Mouse (Mus musculus): Measurements from ENCODE around the gene Gm813. TPM values are rescaled to one million over a fixed set of nuclear protein-coding genes. Genes with fewer than 3 reads are reported as not detected.

Gm813 gene
- polyA plus RNA-seq, 1 experiment = not detected

DNA sequence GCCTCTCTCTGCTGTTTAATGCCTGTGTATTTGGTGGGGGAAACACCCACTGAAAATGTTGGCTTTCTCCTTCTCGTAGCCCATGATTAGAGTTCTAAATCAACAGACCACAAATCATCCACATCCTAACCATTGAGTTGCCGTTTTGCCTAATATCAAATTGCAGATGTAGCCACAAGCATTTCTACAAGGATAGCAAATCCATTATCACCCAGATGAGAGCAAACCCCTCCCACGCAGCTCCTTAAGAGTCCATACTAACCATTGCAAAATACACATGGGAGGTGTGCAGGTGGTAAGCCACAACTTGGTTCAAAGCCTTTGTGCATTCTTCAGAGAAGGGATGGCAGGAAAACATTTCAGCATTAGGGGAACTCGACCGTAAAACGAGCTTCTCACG lies 21.2 kb upstream of the Gm813 start:
- no peak overlapping the region for H3K4me3 ChIP-seq (replicated peaks)
- TF ChIP-seq GATA1 (IDR thresholded peaks at IDR 0.05; ENCODE audit: borderline replicate concordance, low read length) (no peak), FLI1 (IDR thresholded peaks at IDR 0.05; ENCODE audit: low read length) (no peak)
- no peaks in the 10 kb centered on the region for H3K36me3 ChIP-seq (replicated peaks; ENCODE audit: low read length)
- peaks cover 31% of the 10 kb centered on the region for H3K4me1 ChIP-seq
- H3K27me3 ChIP-seq (replicated peaks) = no peaks in the 10 kb centered on the region
- no peaks in the 10 kb centered on the region for H3K9me3 ChIP-seq

GRCm38 (mm10) chr16:58637448-58637847 lies 20.7 kb upstream of the Gm813 start:
- Histone ChIP-seq H3K27me3 (replicated peaks) (no peaks in the 10 kb centered on the region), H3K4me1 (peaks cover 31% of the 10 kb centered on the region), H3K4me3 (replicated peaks) (no peak overlapping the region), H3K9me3 (no peaks in the 10 kb centered on the region), H3K36me3 (replicated peaks; ENCODE audit: low read length) (no peaks in the 10 kb centered on the region)
- TF ChIP-seq FLI1 (IDR thresholded peaks at IDR 0.05; ENCODE audit: low read length) (no peak), GATA1 (IDR thresholded peaks at IDR 0.05; ENCODE audit: borderline replicate concordance, low read length) (no peak)

DNA sequence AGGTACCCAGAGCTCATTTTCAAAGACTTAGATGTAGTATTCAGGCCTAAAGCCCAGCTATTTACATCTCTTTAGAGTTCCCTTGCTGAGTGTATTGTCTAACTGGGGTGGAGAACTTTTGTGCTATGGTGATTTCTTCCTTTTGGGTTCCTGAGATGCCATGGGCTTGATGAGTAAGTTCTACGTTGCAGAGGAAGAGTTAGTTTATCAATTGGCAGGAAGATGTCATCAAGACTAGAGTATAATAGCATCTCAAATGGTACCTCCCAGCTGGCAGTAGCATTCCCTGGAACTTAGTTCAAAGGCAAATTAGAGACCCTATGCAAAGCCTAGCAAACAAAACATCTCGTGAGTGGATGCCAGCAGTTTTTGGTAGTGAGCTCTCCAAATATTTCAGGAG lies 19.1 kb upstream of the Gm813 start:
- no peaks in the 10 kb centered on the region for H3K9me3 ChIP-seq
- TF ChIP-seq FLI1 (IDR thresholded peaks at IDR 0.05; ENCODE audit: low read length) = no peak
- TF ChIP-seq GATA1 (IDR thresholded peaks at IDR 0.05; ENCODE audit: borderline replicate concordance, low read length) = no peak
- no peaks in the 10 kb centered on the region for H3K27me3 ChIP-seq (replicated peaks)
- no peak overlapping the region for H3K4me3 ChIP-seq (replicated peaks)
- no peaks in the 10 kb centered on the region for H3K36me3 ChIP-seq (replicated peaks; ENCODE audit: low read length)
- peaks cover 31% of the 10 kb centered on the region for H3K4me1 ChIP-seq

DNA sequence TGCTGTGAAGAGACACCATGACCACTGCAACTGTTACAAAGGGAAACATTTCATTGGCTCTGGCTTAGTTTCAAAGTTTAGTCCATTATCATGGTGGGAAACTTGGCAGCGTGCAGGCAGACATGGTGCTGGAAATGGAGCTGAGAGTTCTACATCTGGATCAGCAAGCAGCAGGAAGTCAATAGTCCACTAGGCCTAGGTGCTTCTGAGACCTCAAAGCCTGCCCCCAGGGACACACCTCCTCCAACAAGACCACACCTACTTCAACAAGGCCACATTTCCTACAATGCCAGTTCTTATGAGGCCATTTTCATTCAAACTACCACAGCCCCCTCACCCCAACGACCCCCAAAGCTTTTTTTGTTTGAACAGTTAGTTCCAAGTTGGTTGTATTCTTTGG lies 13.0 kb upstream of the Gm813 start:
- Histone ChIP-seq H3K27me3 (replicated peaks) (no peaks in the 10 kb centered on the region), H3K36me3 (replicated peaks; ENCODE audit: low read length) (no peaks in the 10 kb centered on the region), H3K4me3 (replicated peaks) (no peak overlapping the region), H3K9me3 (no peaks in the 10 kb centered on the region), H3K4me1 (peaks cover 55% of the 10 kb centered on the region)
- TF ChIP-seq FLI1 (IDR thresholded peaks at IDR 0.05; ENCODE audit: low read length) (no peak), GATA1 (IDR thresholded peaks at IDR 0.05; ENCODE audit: borderline replicate concordance, low read length) (no peak)

DNA sequence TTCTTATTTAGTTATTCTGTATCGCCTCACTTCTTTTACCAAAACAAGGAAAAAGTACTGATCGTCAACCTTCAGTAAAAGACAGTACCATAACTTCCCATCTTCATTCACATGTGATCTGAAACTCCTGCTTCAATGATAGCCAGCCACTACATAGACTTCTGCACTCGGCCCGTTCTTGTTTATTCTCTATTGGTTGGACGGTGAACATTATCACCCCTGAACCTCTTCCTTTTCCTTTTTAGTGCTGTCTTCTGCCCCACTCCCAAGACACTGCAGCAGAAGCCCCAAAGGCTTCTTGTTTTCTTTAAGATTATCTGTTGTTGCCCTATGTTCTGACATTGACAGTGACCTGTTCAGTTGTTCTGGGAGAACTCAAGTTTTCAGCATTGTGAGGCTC lies 12.2 kb upstream of the Gm813 start:
- H3K4me1 ChIP-seq = peaks cover 52% of the 10 kb centered on the region
- H3K9me3 ChIP-seq = no peaks in the 10 kb centered on the region
- H3K27me3 ChIP-seq (replicated peaks) = no peaks in the 10 kb centered on the region
- H3K4me3 ChIP-seq (replicated peaks) = no peak overlapping the region
- TF ChIP-seq GATA1 (IDR thresholded peaks at IDR 0.05; ENCODE audit: borderline replicate concordance, low read length) (no peak), FLI1 (IDR thresholded peaks at IDR 0.05; ENCODE audit: low read length) (no peak)
- no peaks in the 10 kb centered on the region for H3K36me3 ChIP-seq (replicated peaks; ENCODE audit: low read length)

DNA sequence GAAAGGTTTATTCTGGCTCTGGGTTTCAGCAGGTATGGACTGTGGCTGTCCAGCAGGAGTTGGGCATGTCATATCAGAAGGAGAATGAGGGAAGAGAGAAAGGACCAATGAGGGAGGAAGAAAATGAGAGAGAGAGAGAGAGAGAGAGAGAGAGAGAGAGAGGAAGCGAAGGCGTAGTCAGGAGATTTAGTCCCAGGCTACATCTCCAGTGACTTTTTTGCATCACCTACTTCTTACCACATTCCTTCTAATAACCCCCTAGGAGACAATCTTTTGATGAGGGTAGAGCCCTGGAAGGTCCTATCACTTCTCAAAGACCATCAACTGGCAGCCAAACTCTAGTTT lies 11.5 kb upstream of the Gm813 start:
- Histone ChIP-seq H3K9me3 (no peaks in the 10 kb centered on the region), H3K36me3 (replicated peaks; ENCODE audit: low read length) (no peaks in the 10 kb centered on the region), H3K27me3 (replicated peaks) (no peaks in the 10 kb centered on the region), H3K4me1 (peaks cover 53% of the 10 kb centered on the region), H3K4me3 (replicated peaks) (no peak overlapping the region)
- TF ChIP-seq FLI1 (IDR thresholded peaks at IDR 0.05; ENCODE audit: low read length) = no peak
- no peak for TF ChIP-seq GATA1 (IDR thresholded peaks at IDR 0.05; ENCODE audit: borderline replicate concordance, low read length)

DNA sequence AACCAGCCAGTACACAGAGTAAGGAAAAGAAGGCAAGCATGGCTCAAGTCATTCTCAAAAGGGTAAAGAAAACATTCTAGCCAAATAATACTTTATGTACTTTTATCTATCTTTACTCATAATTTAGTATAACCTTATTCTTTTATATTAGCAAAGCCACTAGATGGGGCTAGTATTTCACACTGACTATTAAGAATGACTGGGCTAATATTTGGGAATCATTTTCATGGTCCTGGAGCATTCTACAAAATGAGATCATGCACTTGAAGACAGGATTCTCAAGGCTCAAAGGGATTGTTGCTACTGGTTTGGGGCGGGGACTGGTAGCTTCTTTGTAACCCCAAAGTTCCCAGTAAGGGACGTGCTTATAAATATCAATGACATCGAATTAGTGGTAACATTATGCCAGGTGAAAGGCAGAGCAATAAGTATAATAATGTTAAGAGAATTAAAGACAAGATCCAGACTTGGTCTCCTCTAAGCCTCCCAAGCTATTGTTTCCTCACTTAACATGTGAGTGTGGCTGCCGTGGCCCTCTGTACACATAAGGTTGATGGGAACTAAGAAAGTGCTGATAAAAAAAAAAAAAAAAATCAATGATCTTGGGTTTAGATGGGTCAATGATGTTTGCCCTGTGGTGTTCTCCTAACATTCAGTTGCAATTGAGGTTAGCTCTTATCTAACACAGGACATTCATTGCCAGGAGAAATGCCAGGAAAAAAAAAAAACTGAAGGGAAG lies 11.0 kb upstream of the Gm813 start:
- no peak for TF ChIP-seq GATA1 (IDR thresholded peaks at IDR 0.05; ENCODE audit: borderline replicate concordance, low read length)
- no peak for TF ChIP-seq FLI1 (IDR thresholded peaks at IDR 0.05; ENCODE audit: low read length)
- Histone ChIP-seq H3K4me3 (replicated peaks) (no peak overlapping the region), H3K27me3 (replicated peaks) (no peaks in the 10 kb centered on the region), H3K9me3 (no peaks in the 10 kb centered on the region), H3K36me3 (replicated peaks; ENCODE audit: low read length) (no peaks in the 10 kb centered on the region), H3K4me1 (peaks cover 58% of the 10 kb centered on the region)

DNA sequence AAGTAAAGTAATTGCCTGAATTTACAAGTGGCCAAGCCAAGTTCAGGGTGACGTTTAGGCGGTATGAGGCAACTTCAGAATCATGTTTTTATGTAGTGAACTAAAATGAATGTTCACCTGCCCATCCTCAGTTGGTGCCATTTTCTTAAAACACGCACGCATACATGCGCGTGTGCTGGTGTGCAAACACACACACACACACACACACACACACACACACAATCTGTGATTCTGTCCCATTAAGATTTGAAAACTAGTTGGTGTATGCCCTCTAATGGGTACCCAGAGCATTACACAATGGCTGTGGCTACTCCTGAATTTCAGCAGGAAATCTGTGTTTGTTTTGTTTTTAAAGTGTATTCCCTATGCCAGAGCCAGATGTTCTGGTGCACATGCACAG lies 7.2 kb upstream of the Gm813 start:
- Histone ChIP-seq H3K4me1 (peaks cover 48% of the 10 kb centered on the region), H3K36me3 (replicated peaks; ENCODE audit: low read length) (no peaks in the 10 kb centered on the region), H3K27me3 (replicated peaks) (no peaks in the 10 kb centered on the region), H3K9me3 (no peaks in the 10 kb centered on the region), H3K4me3 (replicated peaks) (no peak overlapping the region)
- TF ChIP-seq FLI1 (IDR thresholded peaks at IDR 0.05; ENCODE audit: low read length) (no peak), GATA1 (IDR thresholded peaks at IDR 0.05; ENCODE audit: borderline replicate concordance, low read length) (no peak)

DNA sequence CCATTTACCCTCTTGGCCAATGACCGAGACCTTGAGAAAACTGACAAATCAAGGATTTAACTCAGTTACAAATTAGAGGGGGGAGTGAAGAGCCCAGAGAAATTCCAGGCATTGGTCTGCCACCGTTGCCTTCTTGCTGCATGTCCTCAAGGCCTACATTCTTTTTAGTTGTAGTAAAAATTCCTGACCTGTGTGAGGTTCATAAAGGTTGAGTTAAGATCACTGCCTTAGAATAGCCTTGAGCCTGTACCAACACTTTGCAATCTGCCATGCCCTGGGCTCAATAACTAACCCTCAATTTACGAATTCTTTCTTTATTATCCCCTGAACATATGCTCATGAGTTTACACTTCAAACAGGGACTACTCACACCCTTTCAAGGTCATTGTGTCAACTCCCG lies 6.3 kb upstream of the Gm813 start:
- H3K4me1 ChIP-seq = peaks cover 46% of the 10 kb centered on the region
- H3K27me3 ChIP-seq (replicated peaks) = no peaks in the 10 kb centered on the region
- TF ChIP-seq FLI1 (IDR thresholded peaks at IDR 0.05; ENCODE audit: low read length) (no peak), GATA1 (IDR thresholded peaks at IDR 0.05; ENCODE audit: borderline replicate concordance, low read length) (no peak)
- no peak overlapping the region for H3K4me3 ChIP-seq (replicated peaks)
- H3K9me3 ChIP-seq = no peaks in the 10 kb centered on the region
- no peaks in the 10 kb centered on the region for H3K36me3 ChIP-seq (replicated peaks; ENCODE audit: low read length)

DNA sequence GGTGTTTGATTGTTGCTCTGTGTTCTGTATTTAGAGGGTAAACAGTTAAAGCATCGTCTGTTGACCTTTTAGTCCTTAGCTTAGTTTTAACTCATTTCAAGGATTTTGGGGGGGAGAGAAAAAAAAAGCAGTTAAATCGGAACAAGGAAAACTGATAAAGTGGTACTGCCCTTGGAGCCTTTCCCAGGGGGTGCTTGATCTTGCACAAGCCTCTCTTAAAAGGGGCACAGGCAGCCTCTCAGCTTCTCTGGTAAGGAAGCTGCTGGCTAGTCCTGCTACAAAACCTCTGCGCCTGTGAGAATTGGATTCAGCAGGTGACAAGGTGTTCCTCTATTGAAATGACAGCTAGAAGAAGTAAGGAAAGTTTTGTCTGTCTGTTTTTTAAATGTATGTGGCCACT lies 5.6 kb upstream of the Gm813 start:
- peaks cover 47% of the 10 kb centered on the region for H3K4me1 ChIP-seq
- no peaks in the 10 kb centered on the region for H3K9me3 ChIP-seq
- H3K27me3 ChIP-seq (replicated peaks) = no peaks in the 10 kb centered on the region
- no peaks in the 10 kb centered on the region for H3K36me3 ChIP-seq (replicated peaks; ENCODE audit: low read length)
- no peak for TF ChIP-seq FLI1 (IDR thresholded peaks at IDR 0.05; ENCODE audit: low read length)
- TF ChIP-seq GATA1 (IDR thresholded peaks at IDR 0.05; ENCODE audit: borderline replicate concordance, low read length) = no peak
- no peak overlapping the region for H3K4me3 ChIP-seq (replicated peaks)

- no peaks in the 10 kb centered on the region for H3K36me3 ChIP-seq (replicated peaks; ENCODE audit: low read length)
- no peaks in the 10 kb centered on the region for H3K27me3 ChIP-seq (replicated peaks)
- H3K9me3 ChIP-seq = no peaks in the 10 kb centered on the region
- peak overlapping the region; percentile 42 for H3K4me3 ChIP-seq (replicated peaks)
- peaks cover 27% of the 10 kb centered on the region for H3K4me1 ChIP-seq
- no peak for TF ChIP-seq GATA1 (IDR thresholded peaks at IDR 0.05; ENCODE audit: borderline replicate concordance, low read length)
- no peak for TF ChIP-seq FLI1 (IDR thresholded peaks at IDR 0.05; ENCODE audit: low read length)
Observed at GRCm38 (mm10) chr16:58617346-58617745, 568 bp upstream of the Gm813 start.

All from megakaryocyte, embryonic 14.5 days (primary cell).